Mouse (Mus musculus): ENCODE measurements around the gene Setd3.
A peak's percentile ranks its signal among the peaks of the same experiment; 100 is the strongest.

Setd3 gene

GRCm38 (mm10) chr12:108203895-108204294 is 24.8 kb upstream of the Setd3 start:
- no peak for DNase-seq (ENCODE audit: low read depth, low spot score)

- DNase-seq (ENCODE audit: low read depth, low spot score), result no peak
These were observed 21.0 kb upstream of the Setd3 start for GRCm38 (mm10) chr12:108200094-108200493.

- no peak for DNase-seq (ENCODE audit: low read depth, low spot score)
These were observed 19.3 kb upstream of the Setd3 start for GRCm38 (mm10) chr12:108198447-108198846.

GRCm38 (mm10) chr12:108195761-108196160 is 16.6 kb upstream of the Setd3 start:
- DNase-seq (ENCODE audit: low read depth, low spot score), result no peak

- DNase-seq (ENCODE audit: low read depth, low spot score), result no peak
These were observed 14.8 kb upstream of the Setd3 start for GRCm38 (mm10) chr12:108193878-108194277.

- DNase-seq (ENCODE audit: low read depth, low spot score), result no peak
These were observed 8.5 kb upstream of the Setd3 start for GRCm38 (mm10) chr12:108187541-108188091.

GRCm38 (mm10) chr12:108181716-108182115 is 2.6 kb upstream of the Setd3 start:
- no peak for DNase-seq (ENCODE audit: low read depth, low spot score)

- DNase-seq (ENCODE audit: low read depth, low spot score), result peak; percentile 98
These were observed 480 bp upstream of the Setd3 start, which contains the start of gene Ccnk for GRCm38 (mm10) chr12:108179321-108180266. Ccnk (plus strand) TSS chr12:108179579.

- DNase-seq (ENCODE audit: low read depth, low spot score), result peak; percentile 59
These were observed 526 bp downstream of the Setd3 start for GRCm38 (mm10) chr12:108178331-108179245.

- no peak for DNase-seq (ENCODE audit: low read depth, low spot score)
These were observed 2.7 kb downstream of the Setd3 start for GRCm38 (mm10) chr12:108176366-108176765.

GRCm38 (mm10) chr12:108174606-108175505 is 4.3 kb downstream of the Setd3 start:
- DNase-seq (ENCODE audit: low read depth, low spot score), result no peak

GRCm38 (mm10) chr12:108172639-108173038 is 6.5 kb downstream of the Setd3 start:
- DNase-seq (ENCODE audit: low read depth, low spot score), result no peak

GRCm38 (mm10) chr12:108171336-108171735 is 7.8 kb downstream of the Setd3 start:
- DNase-seq (ENCODE audit: low read depth, low spot score), result no peak

- no peak for DNase-seq (ENCODE audit: low read depth, low spot score)
These were observed 8.6 kb downstream of the Setd3 start for GRCm38 (mm10) chr12:108170467-108170866.

GRCm38 (mm10) chr12:108168909-108169308 is 10.2 kb downstream of the Setd3 start:
- no peak for DNase-seq (ENCODE audit: low read depth, low spot score)

- no peak for DNase-seq (ENCODE audit: low read depth, low spot score)
These were observed 15.4 kb downstream of the Setd3 start for GRCm38 (mm10) chr12:108163706-108164105.

- no peak for DNase-seq (ENCODE audit: low read depth, low spot score)
These were observed 17.1 kb downstream of the Setd3 start for GRCm38 (mm10) chr12:108162036-108162435.

- no peak for DNase-seq (ENCODE audit: low read depth, low spot score)
These were observed 19.3 kb downstream of the Setd3 start for GRCm38 (mm10) chr12:108159863-108160262.

GRCm38 (mm10) chr12:108152743-108153142 is 26.4 kb downstream of the Setd3 start:
- DNase-seq (ENCODE audit: low read depth, low spot score), result no peak

- no peak for DNase-seq (ENCODE audit: low read depth, low spot score)
These were observed 29.4 kb downstream of the Setd3 start for GRCm38 (mm10) chr12:108149764-108150163.

- DNase-seq (ENCODE audit: low read depth, low spot score), result no peak
These were observed 33.9 kb downstream of the Setd3 start for GRCm38 (mm10) chr12:108145198-108145597.

Data from c-Kit-negative CD71-positive TER-119-positive erythroid progenitor cells, embryonic 14.5 days (primary cell).